Mouse (Mus musculus) liver, embryonic 11.5 days (tissue): ENCODE measurements around the gene Sec23ip. TPM values are rescaled to one million over a fixed set of nuclear protein-coding genes. Genes with fewer than 3 reads are reported as not detected.

ENCODE experiments used
- ATAC-seq: fragments of 200-750 bp; cut with Nextera tagmentation; replicated peaks from 2 replicates; pipeline ENCODE4 v1.8.0; 2017; ENCODE audit warnings: moderate number of reproducible peaks, mild to moderate bottlenecking, moderate TSS enrichment, moderate library complexity; ENCODE audit not compliant: low FRiP score
- DNase-seq: peaks from one replicate; pipeline ENCODE4 v3.0.0-alpha.2; 2017; ENCODE audit warnings: low spot score
- H3K27ac ChIP-seq: fragments of 300-500 bp; sonication (generic); 2 replicates; pipeline ENCODE4 v1.5.1; 2014; ENCODE audit warnings: mild to moderate bottlenecking, low read depth, low read length, control low read depth
- H3K27me3 ChIP-seq: fragments of 300-500 bp; sonication (generic); replicated peaks from 2 replicates; pipeline ENCODE4 v1.6.1; 2014; ENCODE audit warnings: low read length, mixed read lengths; ENCODE audit not compliant: control insufficient read depth, insufficient read depth
- H3K36me3 ChIP-seq: fragments of 300-500 bp; sonication (generic); 2 replicates; pipeline ENCODE4 v1.6.1; 2014; ENCODE audit warnings: mild to moderate bottlenecking, low read length, moderate library complexity, mixed read lengths; ENCODE audit not compliant: control insufficient read depth, insufficient read depth
- H3K4me1 ChIP-seq: fragments of 300-500 bp; sonication (generic); replicated peaks from 2 replicates; pipeline ENCODE4 v1.6.1; 2014; ENCODE audit warnings: low read length, mixed read lengths; ENCODE audit not compliant: control insufficient read depth, insufficient read depth
- H3K4me2 ChIP-seq: fragments of 300-500 bp; sonication (generic); 2 replicates; pipeline ENCODE4 v1.6.1; 2014; ENCODE audit warnings: mild to moderate bottlenecking, control low read depth, moderate library complexity
- H3K4me3 ChIP-seq: fragments of 300-500 bp; sonication (generic); 2 replicates; pipeline ENCODE4 v1.5.1; 2014; ENCODE audit warnings: low read depth, low read length, control low read depth
- H3K9ac ChIP-seq: fragments of 300-500 bp; sonication (generic); 2 replicates; pipeline ENCODE4 v1.6.1; 2014; ENCODE audit warnings: low read depth, low read length, control low read depth
- H3K9me3 ChIP-seq: fragments of 300-500 bp; sonication (generic); 2 replicates; pipeline ENCODE4 v1.6.1; 2016; ENCODE audit warnings: low read length, inconsistent platforms, mixed read lengths; ENCODE audit not compliant: control insufficient read depth
- WGBS: fragments of 180-500 bp; shearing (Covaris S2); extraction: QIAGEN DNeasy Blood & Tissue Kit; methylation state at CpG from one replicate; pipeline ENCODE4 v1.1.7; 2014; 5-methylcytosine and 5-hydroxymethylcytosine counted together
- microRNA-seq: library from miRNA; unstranded; fragments of <30 nt; microRNA quantifications from one replicate; pipeline ENCODE4, GENCODE M21; 2017; ENCODE audit warnings: borderline number of aligned reads
- polyA plus RNA-seq: library from polyadenylated mRNA; unstranded; fragments of >200 nt; fragmentation: Nextera tagmentation; extraction: Ambion mirVana; gene quantifications from 2 replicates; pipeline ENCODE4 v1.2.1, GENCODE M21; 2014

The Sec23ip gene
- polyA plus RNA-seq, 1 experiment from 2014 or later, result 40.8 TPM

DNA sequence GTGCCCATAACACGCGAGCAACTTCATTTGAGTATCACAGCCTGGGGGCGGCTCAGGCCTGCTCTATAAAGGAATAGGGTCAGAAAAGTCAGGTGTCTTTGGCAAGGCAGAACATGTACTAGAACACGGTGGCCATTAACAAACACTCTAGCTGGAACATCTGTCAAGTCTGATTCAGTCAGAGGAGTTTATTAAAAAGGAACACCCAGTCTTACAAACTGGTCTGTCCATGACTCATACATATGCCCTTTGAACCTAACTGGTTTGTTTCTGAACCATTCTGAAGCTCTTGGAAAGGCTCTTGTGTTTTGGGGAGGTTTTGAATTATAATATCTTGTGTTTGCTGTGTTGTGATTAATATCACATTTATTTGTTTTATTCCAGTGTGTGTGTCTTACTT, 45.3 kb downstream of the Sec23ip start:
- H3K9ac ChIP-seq, result no peak overlapping the region
- H3K36me3 ChIP-seq, result peaks cover 4% of the 10 kb centered on the region; the same call in 1 of the 2 replicates
- ATAC-seq, result no peak
- H3K4me1 ChIP-seq, result no peaks in the 10 kb centered on the region
- no peaks in the 10 kb centered on the region for H3K27me3 ChIP-seq
- WGBS, result 85% methylated on average over 4 of the region's 4 CpGs
- no peak overlapping the region for H3K4me2 ChIP-seq
- peak; percentile 12 for DNase-seq
- no peak overlapping the region for H3K4me3 ChIP-seq
- no peak overlapping the region for H3K27ac ChIP-seq
- no peaks in the 10 kb centered on the region for H3K9me3 ChIP-seq

DNA sequence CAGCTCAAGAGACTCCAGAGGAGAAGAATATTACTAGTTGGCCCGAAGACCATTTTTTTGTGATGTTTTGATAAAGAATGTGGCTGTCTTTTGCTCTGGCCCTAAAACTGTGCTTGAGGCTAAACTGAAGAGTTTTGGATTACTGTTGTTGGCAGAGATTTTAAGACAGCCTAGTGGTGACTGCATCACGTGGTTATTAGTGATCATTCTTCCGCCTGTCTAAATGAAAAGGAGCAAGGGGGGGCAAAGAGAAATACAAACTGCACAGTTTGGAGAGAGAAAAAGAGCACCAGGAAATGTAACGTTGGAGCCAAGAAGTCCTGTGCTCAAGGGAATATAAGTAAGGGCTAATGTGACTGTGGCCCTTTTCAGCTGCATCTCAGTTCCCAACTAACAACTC, 48.7 kb downstream of the Sec23ip start:
- no peaks in the 10 kb centered on the region for H3K36me3 ChIP-seq
- no peak overlapping the region for H3K9ac ChIP-seq
- no peak for ATAC-seq
- no peaks in the 10 kb centered on the region for H3K9me3 ChIP-seq
- no peak overlapping the region for H3K4me3 ChIP-seq
- WGBS, result 73% methylated on average over 4 of the region's 4 CpGs
- no peak overlapping the region for H3K4me2 ChIP-seq
- H3K27ac ChIP-seq, result no peak overlapping the region
- no peaks in the 10 kb centered on the region for H3K4me1 ChIP-seq
- H3K27me3 ChIP-seq, result no peaks in the 10 kb centered on the region
- peak; percentile 3 for DNase-seq

DNA sequence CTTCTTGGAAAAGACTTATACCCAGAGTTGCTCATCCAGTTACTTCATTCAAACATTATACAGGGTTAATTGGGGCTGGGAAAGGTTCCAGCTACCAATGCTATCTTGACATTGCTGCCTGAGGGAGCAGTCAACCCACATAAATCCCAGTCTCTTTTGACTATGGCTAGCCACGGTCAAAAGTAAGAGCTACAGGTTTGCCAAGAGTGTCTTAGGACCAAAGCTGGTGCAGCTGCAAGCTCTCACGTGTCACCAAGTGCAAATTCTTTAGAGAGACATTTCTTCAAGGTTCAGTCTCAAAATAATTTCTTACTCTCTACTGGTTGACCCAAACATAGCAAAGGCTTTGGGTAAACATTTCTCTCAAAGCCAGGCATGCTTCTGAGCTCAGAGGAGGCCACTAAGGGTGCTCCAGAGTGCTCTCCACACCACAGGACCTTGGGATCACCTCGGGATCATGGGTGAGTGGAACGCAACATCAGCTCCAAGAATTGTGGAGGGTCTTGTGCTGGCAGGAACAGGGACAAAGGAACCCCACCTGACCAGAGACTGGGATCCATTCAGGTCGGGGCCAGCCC, 80.3 kb downstream of the Sec23ip start:
- WGBS, result 81% methylated on average over 5 of the region's 5 CpGs
- H3K9ac ChIP-seq, result no peak overlapping the region
- no peak overlapping the region for H3K4me2 ChIP-seq
- no peaks in the 10 kb centered on the region for H3K27me3 ChIP-seq
- H3K4me3 ChIP-seq, result no peak overlapping the region
- H3K36me3 ChIP-seq, result no peaks in the 10 kb centered on the region
- no peak overlapping the region for H3K27ac ChIP-seq
- H3K4me1 ChIP-seq, result no peaks in the 10 kb centered on the region
- no peaks in the 10 kb centered on the region for H3K9me3 ChIP-seq
- no peak for ATAC-seq
- DNase-seq, result no peak

DNA sequence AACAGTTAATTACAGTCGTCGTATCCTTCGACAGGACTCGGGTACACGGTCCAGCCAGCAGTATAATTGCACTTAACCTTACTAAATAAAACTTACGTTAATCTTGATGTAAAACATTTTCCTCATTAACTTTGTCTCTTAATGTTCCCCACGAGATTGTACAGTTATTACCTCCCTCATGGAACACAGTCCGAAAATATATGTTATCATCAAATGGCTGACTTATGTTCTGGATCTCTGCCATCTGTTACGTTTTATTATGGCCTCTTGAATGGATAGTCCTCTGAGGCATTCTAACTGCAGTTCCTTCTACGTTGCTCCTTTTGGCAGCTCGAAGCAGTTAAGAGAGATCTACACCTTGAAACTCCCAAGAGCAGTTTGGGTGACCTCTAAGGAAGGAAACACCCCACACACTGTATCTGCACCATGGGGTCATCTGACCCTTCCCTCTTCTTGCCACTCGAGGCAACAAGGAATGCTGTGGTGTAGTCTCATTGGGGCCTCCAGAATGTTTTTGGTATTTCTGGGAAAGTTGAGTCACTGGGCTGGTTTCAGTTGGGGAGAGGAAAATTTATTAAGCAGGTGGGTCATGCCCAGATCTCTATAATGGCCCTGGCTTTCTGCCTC, 87.8 kb downstream of the Sec23ip start:
- Histone ChIP-seq H3K4me1 (no peaks in the 10 kb centered on the region), H3K4me3 (no peak overlapping the region), H3K4me2 (no peak overlapping the region), H3K27me3 (no peaks in the 10 kb centered on the region), H3K9ac (no peak overlapping the region), H3K9me3 (no peaks in the 10 kb centered on the region), H3K36me3 (no peaks in the 10 kb centered on the region), H3K27ac (no peak overlapping the region)
- ATAC-seq (no peak), DNase-seq (no peak)
- WGBS, result 76% methylated on average over 12 of the region's 12 CpGs

DNA sequence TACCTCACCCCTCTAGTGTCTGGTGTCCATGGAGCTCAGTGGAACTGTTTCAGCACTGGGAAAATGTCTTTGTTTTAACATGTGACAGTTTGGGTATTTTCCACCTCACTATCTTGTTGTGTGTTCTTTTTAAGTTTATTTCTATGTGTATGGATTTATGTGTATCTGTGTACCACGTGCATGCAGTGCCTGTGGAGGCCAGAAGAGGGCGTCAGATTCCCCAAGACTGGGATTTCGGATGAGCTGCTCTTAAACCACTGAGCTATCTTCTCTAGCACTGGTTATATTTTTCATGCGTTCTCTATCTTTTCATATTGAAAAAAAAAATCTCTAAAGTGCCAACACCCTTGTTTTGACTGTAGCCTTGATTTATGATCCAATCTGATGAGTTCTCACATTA, 88.5 kb downstream of the Sec23ip start:
- no peaks in the 10 kb centered on the region for H3K4me1 ChIP-seq
- no peaks in the 10 kb centered on the region for H3K36me3 ChIP-seq
- H3K4me3 ChIP-seq, result no peak overlapping the region
- H3K9me3 ChIP-seq, result no peaks in the 10 kb centered on the region
- ATAC-seq (no peak), DNase-seq (no peak)
- H3K9ac ChIP-seq, result no peak overlapping the region
- H3K4me2 ChIP-seq, result no peak overlapping the region
- H3K27ac ChIP-seq, result no peak overlapping the region
- no peaks in the 10 kb centered on the region for H3K27me3 ChIP-seq
- 78% methylated on average over 4 of the region's 4 CpGs for WGBS

Small RNAs within 50 kb of the gene (microRNA-seq; reads per million reads assigned to microRNA genes)
- not detected for gene Gm25778

Other genes with a start within 250 kb of the Sec23ip start
- 10.3 and 12.5 TPM in 2 replicates for gene Bag3, start 221.3 kb upstream of the Sec23ip start, polyA plus RNA-seq
- gene Inpp5f, start 133.6 kb upstream of the Sec23ip start, polyA plus RNA-seq, result 20.0 and 22.7 TPM in 2 replicates
- 54.7 and 59.4 TPM in 2 replicates for gene Mcmbp, start 4.4 kb upstream of the Sec23ip start, polyA plus RNA-seq